Mouse (Mus musculus) layer of hippocampus, postnatal 25 days (tissue): Measurements from ENCODE around the gene Xpot. TPM values are rescaled to one million over a fixed set of nuclear protein-coding genes. Genes with fewer than 3 reads are reported as not detected.

Source experiments
- microRNA-seq, 2 experiments: library from miRNA; unstranded; fragments of <30 nt; microRNA quantifications; one replicate each; pipeline ENCODE4 v1.2.0; 2021
- total RNA-seq, 2 experiments: library from RNA; stranded (reverse); gene quantifications; 2 replicates each; pipeline ENCODE4 v1.2.3; 2021

Xpot gene
- total RNA-seq, 2 experiments from 2014 or later, result 61.2 to 69.0 TPM

Small RNA genes within 50 kb of the gene (microRNA-seq; reads per million reads assigned to microRNA genes)
- 0 reads per million in 2 experiments for gene Gm24330

Other genes with a start within 250 kb of the Xpot start
- gene Rassf3, start 150.0 kb downstream of the Xpot start, total RNA-seq, result 10 to 100 TPM in 1 of 2 experiments, 1 to 10 TPM in 1; 7.6 to 10.4 TPM
- gene Tbk1, start 39.5 kb downstream of the Xpot start, total RNA-seq, result 10 to 100 TPM; 47.6 to 50.8 TPM
- under 1 TPM; 0.27 to 0.52 TPM for gene D930020B18Rik, start 15.3 kb upstream of the Xpot start, total RNA-seq
- gene BC048403, start 113.6 kb upstream of the Xpot start, total RNA-seq, result 1 to 10 TPM; 8.8 to 9.0 TPM